Mouse (Mus musculus) heart, embryonic 10.5 days (tissue): ENCODE measurements around the gene Taz. TPM values are rescaled to one million over a fixed set of nuclear protein-coding genes. Genes with fewer than 3 reads are reported as not detected.
A peak's percentile ranks its signal among the peaks of the same experiment; 100 is the strongest.

Experiments used
- DNase-seq: peaks from one replicate; pipeline ENCODE4 v3.0.0-alpha.2; 2017; ENCODE audit warnings: low spot score
- H3K27ac ChIP-seq: fragments of 300-500 bp; sonication (generic); 2 replicates; pipeline ENCODE4 v1.5.1; 2016; ENCODE audit warnings: mild to moderate bottlenecking
- H3K27me3 ChIP-seq: fragments of 300-500 bp; sonication (generic); 2 replicates; pipeline ENCODE4 v1.6.1; 2016; ENCODE audit warnings: mild to moderate bottlenecking; ENCODE audit not compliant: poor library complexity, insufficient read depth, severe bottlenecking
- H3K36me3 ChIP-seq: fragments of 300-500 bp; sonication (generic); 2 replicates; pipeline ENCODE4 v1.6.1; 2016; ENCODE audit warnings: mild to moderate bottlenecking, moderate library complexity
- H3K4me1 ChIP-seq: fragments of 300-500 bp; sonication (generic); 2 replicates; pipeline ENCODE4 v1.6.1; 2016; ENCODE audit warnings: mild to moderate bottlenecking
- H3K4me3 ChIP-seq: fragments of 300-500 bp; sonication (generic); 2 replicates; pipeline ENCODE4 v1.5.1; 2016; ENCODE audit warnings: mild to moderate bottlenecking, moderate library complexity
- H3K9me3 ChIP-seq: fragments of 300-500 bp; sonication (generic); 2 replicates; pipeline ENCODE4 v1.6.1; 2016; ENCODE audit warnings: mild to moderate bottlenecking, moderate library complexity
- WGBS: fragments of 180-500 bp; shearing (Covaris S2); methylation state at CpG from one replicate; pipeline ENCODE4 v1.1.7; 2016; 5-methylcytosine and 5-hydroxymethylcytosine counted together
- polyA plus RNA-seq: library from polyadenylated mRNA; unstranded; fragments of >200 nt; fragmentation: Nextera tagmentation; extraction: Ambion mirVana; gene quantifications from 2 replicates; pipeline ENCODE4 v1.2.1, GENCODE M21; 2016

The Taz gene
- polyA plus RNA-seq: 66.9 and 73.1 TPM in 2 replicates

DNA sequence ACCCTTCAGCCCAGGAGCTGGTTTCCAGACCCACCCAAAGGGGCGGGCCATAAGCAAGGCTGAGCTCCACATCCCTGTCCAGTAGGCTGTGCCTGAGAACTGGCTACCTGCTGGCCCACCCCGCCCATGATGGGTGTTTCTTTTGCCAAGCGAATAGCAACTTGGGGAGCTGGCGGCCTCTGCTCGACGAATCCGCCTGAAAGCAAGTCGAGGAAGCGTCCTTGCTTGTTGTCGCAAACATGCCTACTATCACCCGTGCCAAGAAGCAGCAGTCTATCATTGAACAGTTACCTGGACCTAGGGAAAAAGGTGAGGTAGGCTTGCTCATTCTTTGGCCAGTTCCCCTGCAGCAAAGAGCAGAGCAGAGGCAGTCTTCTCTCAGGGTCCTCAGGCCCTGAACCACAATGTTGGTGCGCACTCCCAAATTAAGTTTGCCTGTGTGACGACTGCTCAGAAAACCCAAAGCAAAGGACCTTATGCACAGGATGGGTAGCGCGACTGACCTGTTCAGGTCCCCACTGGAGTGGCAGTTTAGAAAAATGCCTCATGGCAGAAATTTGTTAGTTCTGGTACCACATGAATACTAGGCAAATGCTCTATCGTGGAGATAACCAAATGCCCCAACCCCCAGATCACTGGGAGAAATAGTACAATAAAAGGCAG lies at the start of gene Taz, which contains the start of gene Dnase1l1:
Gene Taz (plus strand): TSS at position 181 of the 663 bp plus-strand sequence.
Gene Dnase1l1 (minus strand): TSS at position 606 of the 663 bp plus-strand sequence.
- H3K9me3 ChIP-seq: no peaks in the 10 kb centered on the region
- 14% methylated on average over 16 of the region's 16 CpGs for WGBS
- DNase-seq: peak; percentile 92
- H3K4me1 ChIP-seq: peaks cover 7% of the 10 kb centered on the region; the same call in 1 of the 2 replicates
- H3K27ac ChIP-seq: peak within 1 kb of the TSS; percentile 88
- H3K4me3 ChIP-seq: peak within 1 kb of the TSS; percentile 71
- no peaks in the 10 kb centered on the region for H3K36me3 ChIP-seq
- no peaks in the 10 kb centered on the region for H3K27me3 ChIP-seq

DNA sequence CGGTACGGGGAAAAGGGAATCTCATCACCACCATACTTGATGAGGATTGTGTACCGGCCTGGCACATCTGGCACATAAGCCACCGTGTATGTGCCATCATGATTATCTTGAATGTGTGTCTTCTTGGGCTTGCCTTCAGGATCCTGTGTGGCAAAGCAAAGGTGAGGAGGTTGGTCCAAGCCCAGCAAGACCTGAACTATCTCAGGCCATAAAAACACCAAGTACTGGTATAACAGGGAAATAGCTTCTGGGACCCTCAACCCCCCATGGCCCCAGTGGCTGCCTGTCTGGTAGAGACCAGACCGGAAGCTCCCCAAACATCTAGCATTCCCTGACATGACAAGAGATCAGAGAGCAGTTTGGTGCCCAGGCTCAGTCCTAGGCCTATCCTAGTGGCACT lies 48.5 kb upstream of the Taz start:
- H3K27ac ChIP-seq: no peak overlapping the region
- H3K4me1 ChIP-seq: no peaks in the 10 kb centered on the region
- 87% methylated on average over 5 of the region's 5 CpGs for WGBS
- peaks cover 97% of the 10 kb centered on the region for H3K36me3 ChIP-seq
- H3K4me3 ChIP-seq: no peak overlapping the region
- H3K9me3 ChIP-seq: no peaks in the 10 kb centered on the region
- no peak for DNase-seq
- no peaks in the 10 kb centered on the region for H3K27me3 ChIP-seq

DNA sequence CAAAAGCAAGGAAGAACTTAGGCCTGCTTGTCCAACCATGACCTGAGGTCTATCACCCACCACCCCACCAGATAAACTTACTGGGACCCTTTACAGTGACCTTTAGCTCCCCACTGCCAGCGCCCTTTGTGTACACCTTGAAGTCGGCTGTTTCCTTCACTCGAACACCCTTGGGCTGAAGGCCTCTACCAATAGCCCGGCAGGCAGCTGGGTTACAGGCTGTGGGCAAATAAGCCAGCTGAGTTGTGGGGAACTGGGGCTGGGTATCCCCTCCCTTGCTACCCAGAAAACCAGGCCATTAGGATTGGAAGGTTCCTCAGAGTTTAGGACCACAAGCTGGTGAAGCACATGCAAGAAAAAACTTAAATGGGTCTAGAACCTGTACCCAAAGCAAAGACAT lies 41.4 kb upstream of the Taz start:
- DNase-seq: no peak
- peaks cover 83% of the 10 kb centered on the region for H3K36me3 ChIP-seq
- no peaks in the 10 kb centered on the region for H3K4me1 ChIP-seq
- no peak overlapping the region for H3K27ac ChIP-seq
- 87% methylated on average over 4 of the region's 4 CpGs for WGBS
- H3K4me3 ChIP-seq: no peak overlapping the region
- H3K9me3 ChIP-seq: no peaks in the 10 kb centered on the region
- no peaks in the 10 kb centered on the region for H3K27me3 ChIP-seq

DNA sequence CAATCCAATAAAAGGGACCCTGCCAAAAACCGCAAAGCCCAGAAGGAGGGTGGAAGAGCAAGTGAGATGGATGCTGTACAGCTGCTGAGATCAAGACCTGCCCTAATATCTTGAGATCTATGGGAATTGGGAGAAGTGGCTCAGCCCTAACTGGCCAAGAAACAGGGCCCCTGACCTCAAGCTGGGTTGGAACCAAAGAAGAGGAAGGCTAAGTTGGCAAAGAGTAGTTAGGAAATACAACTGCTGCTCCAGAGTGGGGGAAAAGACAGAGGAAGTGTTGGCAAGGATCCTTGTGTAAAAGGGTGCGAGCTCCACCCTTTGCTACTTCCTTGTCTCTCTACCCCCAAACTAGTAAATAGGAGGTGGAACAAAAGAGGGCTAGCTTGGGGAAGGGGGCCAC lies 38.3 kb upstream of the Taz start:
- WGBS: 90% methylated on average over 2 of the region's 2 CpGs
- Histone ChIP-seq H3K27me3 (no peaks in the 10 kb centered on the region), H3K27ac (peak overlapping the region; percentile 85), H3K4me3 (peak overlapping the region; percentile 70), H3K36me3 (peaks cover 55% of the 10 kb centered on the region), H3K9me3 (no peaks in the 10 kb centered on the region), H3K4me1 (no peaks in the 10 kb centered on the region)
- no peak for DNase-seq

DNA sequence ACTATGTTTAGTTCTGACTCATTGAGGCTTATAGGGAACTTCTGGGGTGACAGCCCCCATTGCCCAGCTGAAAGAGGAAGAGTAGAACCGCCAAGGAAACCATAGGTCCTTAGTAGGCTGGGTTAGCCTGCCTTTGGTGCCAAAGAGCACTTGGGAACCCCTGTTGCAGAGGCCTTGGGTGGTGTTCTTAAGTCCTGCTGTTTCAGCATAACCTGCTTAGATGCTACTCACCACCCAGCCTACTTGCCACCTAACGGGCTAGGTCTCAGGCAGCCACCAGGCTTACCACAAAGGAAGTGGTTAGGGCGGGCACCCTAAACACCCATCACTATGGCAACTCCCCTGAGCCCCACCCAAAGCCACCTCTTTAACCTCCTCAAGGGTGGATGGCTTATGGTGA lies 37.9 kb upstream of the Taz start:
- Histone ChIP-seq H3K36me3 (peaks cover 51% of the 10 kb centered on the region), H3K27me3 (no peaks in the 10 kb centered on the region), H3K4me3 (peak overlapping the region; percentile 70), H3K4me1 (no peaks in the 10 kb centered on the region), H3K9me3 (no peaks in the 10 kb centered on the region), H3K27ac (peak overlapping the region; percentile 85)
- 50% methylated on average over 3 of the region's 3 CpGs for WGBS
- DNase-seq: no peak

DNA sequence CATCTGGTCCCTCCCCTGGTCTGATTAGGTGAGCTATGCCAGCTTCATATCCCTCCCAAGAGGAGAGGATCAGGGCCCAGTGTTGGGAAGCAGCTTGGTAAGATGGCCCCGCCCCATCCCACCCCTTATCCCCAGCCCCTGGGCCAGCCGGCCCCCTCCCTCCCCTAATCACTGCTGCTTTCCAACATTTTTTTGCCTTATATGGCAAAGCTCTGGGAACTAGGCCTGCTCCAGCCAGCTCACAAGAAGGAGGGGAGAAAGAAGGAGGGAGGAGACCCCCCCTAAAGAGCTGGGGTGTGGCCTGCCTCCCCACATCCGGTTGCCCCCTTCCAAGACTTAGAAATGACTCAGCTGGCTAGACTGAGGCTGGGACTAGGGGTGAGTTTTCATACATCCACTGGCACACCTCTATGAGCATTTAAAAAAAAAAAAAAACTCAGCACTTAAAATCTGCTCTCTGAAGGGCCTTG lies 37.1 kb upstream of the Taz start:
- DNase-seq: peak; percentile 89
- Histone ChIP-seq H3K27ac (peak overlapping the region; percentile 92), H3K9me3 (no peaks in the 10 kb centered on the region), H3K4me1 (no peaks in the 10 kb centered on the region), H3K36me3 (peaks cover 43% of the 10 kb centered on the region), H3K27me3 (no peaks in the 10 kb centered on the region), H3K4me3 (peak overlapping the region; percentile 70)
- WGBS: 26% methylated on average over 3 of the region's 3 CpGs

DNA sequence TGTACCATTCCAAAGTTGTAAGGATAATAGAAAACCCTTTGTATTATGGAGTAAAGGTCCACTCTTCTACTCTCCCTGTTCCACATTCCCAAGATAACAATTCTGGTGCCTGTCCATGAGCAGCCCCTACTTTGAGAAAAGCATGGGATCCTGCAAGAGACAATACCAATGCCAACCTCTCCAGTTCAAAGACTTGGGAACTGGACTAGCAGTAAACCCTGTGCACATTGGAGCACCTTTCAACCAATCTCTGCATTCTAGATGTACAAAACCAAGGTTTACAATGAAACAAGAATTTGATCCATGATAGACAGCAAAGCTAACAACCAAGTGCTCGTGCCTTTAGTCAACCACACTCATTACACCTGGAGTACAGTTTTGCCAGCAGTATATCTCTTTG lies 36.6 kb upstream of the Taz start:
- peaks cover 38% of the 10 kb centered on the region for H3K36me3 ChIP-seq
- H3K27me3 ChIP-seq: no peaks in the 10 kb centered on the region
- H3K27ac ChIP-seq: peak overlapping the region; percentile 92
- whole genome bisulfite sequencing: 29% methylated on average over 1 of the region's 1 CpGs
- no peaks in the 10 kb centered on the region for H3K9me3 ChIP-seq
- H3K4me1 ChIP-seq: no peaks in the 10 kb centered on the region
- H3K4me3 ChIP-seq: peak overlapping the region; percentile 70
- no peak for DNase-seq

DNA sequence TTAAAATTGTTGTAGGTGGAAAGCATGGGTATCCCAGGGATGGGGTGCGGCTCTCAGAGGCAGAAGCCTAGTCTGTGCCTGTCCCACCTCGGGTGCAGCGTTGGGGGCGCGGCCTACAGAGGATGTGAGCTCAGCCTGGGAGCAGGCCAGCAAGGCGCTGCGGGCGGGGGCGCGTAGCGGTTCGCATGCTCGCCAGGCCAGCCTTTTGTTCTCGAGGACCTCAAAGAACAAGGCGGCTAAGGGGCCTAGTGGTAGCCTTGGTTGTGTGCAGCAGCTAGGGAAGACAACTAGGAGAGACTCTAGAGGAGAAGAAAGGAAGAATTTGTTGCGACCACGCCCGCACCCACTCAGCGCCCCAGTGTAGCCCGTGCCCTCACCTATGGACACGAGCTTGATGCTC lies 36.0 kb upstream of the Taz start:
- WGBS: 20% methylated on average over 21 of the region's 21 CpGs
- DNase-seq: peak; percentile 85
- no peaks in the 10 kb centered on the region for H3K27me3 ChIP-seq
- no peaks in the 10 kb centered on the region for H3K9me3 ChIP-seq
- H3K4me1 ChIP-seq: no peaks in the 10 kb centered on the region
- H3K36me3 ChIP-seq: peaks cover 32% of the 10 kb centered on the region
- H3K27ac ChIP-seq: peak overlapping the region; percentile 92
- H3K4me3 ChIP-seq: peak overlapping the region; percentile 70

DNA sequence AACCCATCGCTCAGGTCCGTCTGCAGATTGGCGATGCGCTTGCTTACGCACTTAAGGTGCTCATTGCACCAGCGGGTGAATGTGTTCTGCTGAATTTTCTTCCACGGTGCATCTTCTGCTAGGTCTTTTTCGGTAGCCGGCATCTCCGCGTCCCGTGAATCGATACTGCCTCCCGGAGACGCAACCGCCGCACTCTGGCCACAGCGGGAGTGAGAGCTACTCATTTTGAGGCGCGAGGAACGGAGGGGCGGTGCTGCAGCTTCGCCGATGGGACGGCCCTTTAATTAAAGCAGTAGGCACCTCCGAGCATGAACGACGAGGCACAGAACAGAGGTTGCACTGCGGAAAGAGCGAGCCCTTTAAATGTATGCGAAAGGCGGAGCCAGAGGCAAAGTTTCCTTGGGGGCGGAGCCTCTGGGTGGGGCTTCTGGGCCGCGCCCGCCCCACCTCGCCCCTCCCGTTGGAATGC lies 35.5 kb upstream of the Taz start:
- WGBS: 18% methylated on average over 37 of the region's 38 CpGs
- H3K9me3 ChIP-seq: no peaks in the 10 kb centered on the region
- no peaks in the 10 kb centered on the region for H3K4me1 ChIP-seq
- H3K27ac ChIP-seq: peak overlapping the region; percentile 92
- H3K36me3 ChIP-seq: peaks cover 27% of the 10 kb centered on the region
- peak overlapping the region; percentile 70 for H3K4me3 ChIP-seq
- peak; percentile 96 for DNase-seq
- no peaks in the 10 kb centered on the region for H3K27me3 ChIP-seq

DNA sequence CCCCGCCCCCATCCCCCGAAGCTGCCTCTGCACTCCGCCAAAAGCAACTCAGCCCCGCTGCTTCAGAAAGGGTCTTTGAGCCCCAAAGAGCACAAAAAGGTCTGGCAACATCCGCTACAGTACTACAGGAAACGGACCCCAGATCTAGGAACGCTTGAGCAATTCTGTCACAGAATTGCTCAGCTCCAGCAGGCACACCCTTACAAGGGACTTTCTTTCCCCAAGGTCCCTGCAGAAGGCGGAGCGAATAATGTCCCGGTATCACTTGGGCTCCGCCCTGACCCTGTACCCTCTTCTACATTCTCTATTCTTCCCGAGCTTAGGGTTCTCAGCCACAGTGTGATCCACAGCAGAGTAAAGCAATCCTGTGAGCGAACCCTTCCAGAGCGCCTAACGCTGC lies 35.0 kb upstream of the Taz start:
- Histone ChIP-seq H3K4me3 (peak overlapping the region; percentile 70), H3K36me3 (peaks cover 22% of the 10 kb centered on the region), H3K9me3 (no peaks in the 10 kb centered on the region), H3K4me1 (no peaks in the 10 kb centered on the region), H3K27me3 (no peaks in the 10 kb centered on the region), H3K27ac (peak overlapping the region; percentile 92)
- DNase-seq: no peak
- WGBS: 25% methylated on average over 15 of the region's 15 CpGs

DNA sequence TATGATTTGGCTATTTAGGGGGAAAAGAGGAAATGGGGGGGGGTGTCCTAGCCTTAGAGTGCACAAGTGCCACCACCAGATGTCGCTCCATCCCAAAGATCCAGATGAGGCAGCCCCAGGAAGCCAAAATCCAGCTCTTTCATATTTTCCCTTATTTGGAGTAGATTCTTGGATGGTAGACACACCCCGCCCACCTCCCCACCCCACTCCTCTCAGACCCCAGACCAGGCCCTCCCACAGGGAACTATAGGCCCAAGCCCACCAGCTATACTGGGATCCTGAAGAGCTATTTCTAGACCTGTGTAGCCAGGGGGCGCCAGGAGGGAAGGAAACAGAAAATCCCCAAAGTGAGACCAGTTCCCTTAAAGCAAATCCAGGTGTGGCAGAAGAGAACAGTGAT lies 33.1 kb upstream of the Taz start:
- Histone ChIP-seq H3K4me1 (no peaks in the 10 kb centered on the region), H3K4me3 (peak overlapping the region; percentile 57), H3K27me3 (0 out of 2 replicates have a peak, but pooled peaks cover 3% of the 10 kb centered on the region), H3K36me3 (peaks cover 3% of the 10 kb centered on the region), H3K27ac (peak overlapping the region; percentile 86), H3K9me3 (no peaks in the 10 kb centered on the region)
- 23% methylated on average over 3 of the region's 3 CpGs for WGBS
- peak; percentile 81 for DNase-seq

DNA sequence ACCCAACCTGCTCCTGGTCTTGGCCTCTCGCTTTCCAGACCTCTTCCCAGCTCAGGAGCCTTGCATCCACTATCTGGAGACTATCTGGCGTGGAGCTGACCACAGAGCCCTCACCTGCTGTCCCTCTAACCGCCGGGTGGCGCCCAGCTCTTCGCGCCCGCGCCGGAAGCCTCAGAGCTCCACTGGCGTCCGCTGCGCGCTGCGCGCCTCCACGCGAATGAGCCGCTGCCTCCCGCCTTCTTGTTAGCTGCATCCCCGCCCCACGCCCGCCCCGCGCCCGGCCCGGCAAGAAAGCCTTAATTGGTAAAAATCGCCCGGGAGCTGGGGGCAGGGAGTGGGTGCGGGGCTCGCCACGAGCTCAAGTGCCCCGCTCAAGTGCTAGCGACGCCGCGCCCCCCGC lies 32.1 kb upstream of the Taz start, which contains the start of gene Flna:
Gene Flna (minus strand): TSS at position 206 of the 400 bp plus-strand sequence.
- Histone ChIP-seq H3K27ac (peak within 1 kb of the TSS; percentile 86), H3K27me3 (0 out of 2 replicates have a peak, but pooled peaks cover 3% of the 10 kb centered on the region), H3K9me3 (no peaks in the 10 kb centered on the region), H3K4me1 (no peaks in the 10 kb centered on the region), H3K36me3 (no peaks in the 10 kb centered on the region), H3K4me3 (peak within 1 kb of the TSS; percentile 57)
- WGBS: 15% methylated on average over 38 of the region's 38 CpGs
- DNase-seq: peak; percentile 84

DNA sequence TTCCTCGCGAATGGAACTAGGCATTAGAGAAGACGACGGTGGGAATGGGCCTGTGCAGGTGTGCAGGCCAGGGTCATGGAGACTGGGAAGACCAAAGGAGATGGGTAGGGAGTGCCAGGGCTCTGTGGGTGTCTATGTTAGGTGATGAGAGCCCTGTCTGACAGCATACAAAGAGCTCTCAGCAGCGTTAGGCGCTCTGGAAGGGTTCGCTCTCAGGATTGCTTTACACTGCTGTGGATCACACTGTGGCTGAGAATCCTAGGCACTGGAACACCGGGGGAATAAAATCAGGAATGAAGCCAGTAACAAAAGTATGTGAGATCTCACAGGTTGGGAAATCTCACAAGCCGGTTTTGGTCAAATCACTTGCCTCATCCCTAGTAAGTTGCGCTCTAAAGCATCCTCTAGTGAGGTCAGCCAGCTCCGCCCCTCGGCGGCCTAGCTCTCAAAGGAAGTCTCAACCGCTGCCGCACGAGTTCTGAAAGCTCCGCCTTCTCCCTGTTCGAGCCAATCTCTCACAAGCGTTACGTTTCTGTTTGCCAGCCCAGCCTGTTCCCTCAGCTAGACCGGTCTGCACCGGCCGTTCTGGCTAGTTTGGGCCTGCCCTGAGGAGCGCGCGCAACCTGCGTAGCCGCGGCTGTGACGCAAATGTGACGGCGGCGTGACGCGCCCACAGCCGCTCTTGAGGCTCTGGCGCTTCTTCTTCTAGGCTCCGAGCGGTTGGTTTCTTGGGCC lies 27.4 kb upstream of the Taz start, which contains the start of gene Emd:
Gene Emd (plus strand): TSS at position 535 of the 735 bp plus-strand sequence.
- peak within 1 kb of the TSS; percentile 70 for H3K4me3 ChIP-seq
- peaks cover 18% of the 10 kb centered on the region for H3K36me3 ChIP-seq

More for the DNA sequence above, 27.4 kb upstream of the Taz start, which contains the start of gene Emd:
- peak; percentile 96 for DNase-seq
- WGBS: 26% methylated on average over 39 of the region's 39 CpGs
- H3K27ac ChIP-seq: peak within 1 kb of the TSS; percentile 91
- 0 out of 2 replicates have a peak, but pooled peaks cover 3% of the 10 kb centered on the region for H3K27me3 ChIP-seq
- 0 out of 2 replicates have a peak, but pooled peaks cover 5% of the 10 kb centered on the region for H3K4me1 ChIP-seq
- no peaks in the 10 kb centered on the region for H3K9me3 ChIP-seq
